Mouse (Mus musculus) Patski (cell line): ENCODE measurements around the gene Olfr1269. TPM values are rescaled to one million over a fixed set of nuclear protein-coding genes. Genes with fewer than 3 reads are reported as not detected.

Source experiments
- ATAC-seq: fragments of 100-300 bp; one replicate; pipeline ENCODE4 v1.8.0; 2021
- CTCF ChIA-PET: fragments of 350-600 bp; sonication (Branson Sonifier 250); formaldehyde crosslinking; loops from one replicate; lab custom pipeline; 2022; ENCODE audit warnings: inconsistent platforms; lab: Charles Lee
- POLR2A ChIA-PET: fragments of 350-600 bp; sonication (Branson Sonifier 250); formaldehyde crosslinking; loops from one replicate; lab custom pipeline; 2022; ENCODE audit warnings: antibody characterized with exemption, inconsistent platforms; lab: Charles Lee
- DNase-seq: peaks from one replicate; pipeline ENCODE4 v3.0.0-alpha.2; 2011; ENCODE audit warnings: low read depth, low spot score
- H3K27me3 ChIP-seq: fragments of 371-371 bp; one replicate; pipeline ENCODE4 v1.5.1; 2021
- CTCF ChIP-seq: fragments of 100-300 bp; IDR thresholded peaks from one replicate; pipeline ENCODE4 v1.5.1; 2021
- in situ Hi-C: fragments of 300-500 bp; cut with MboI; formaldehyde crosslinking; loops from 3 replicates; pipeline ENCODE4 v1.11.1; 2018; ENCODE audit warnings: low pct_unique_long_range_greater_than_20kb, mixed read lengths
- polyA plus RNA-seq: library from polyadenylated mRNA; unstranded; gene quantifications from one replicate; pipeline ENCODE4 v1.2.3, GENCODE M21; 2021

Gene Olfr1269
- not detected for polyA plus RNA-seq

- in situ Hi-C loops, result no loop called here
- POLR2A ChIA-PET, result no interaction called here
- DNase-seq, result no peak
- H3K27me3 ChIP-seq, result no peaks in the 10 kb centered on the region
- TF ChIP-seq CTCF, result no peak
- ATAC-seq, result no peak
- CTCF ChIA-PET, result interaction anchor here (1.1 kb wide), 1 partner anchor 9 kb away, joined by 3 read pairs; no protein-coding TSS in a partner anchor
Observed at GRCm38 (mm10) chr2:90121312-90121711, at the start of gene Olfr1269. Olfr1269 (minus strand) TSS chr2:90121412.

- POLR2A ChIA-PET, result no interaction called here
- TF ChIP-seq CTCF, result no peak
Observed at GRCm38 (mm10) chr2:90153916-90154315, 32.7 kb upstream of the Olfr1269 start.

GRCm38 (mm10) chr2:90152991-90153390, 31.8 kb upstream of the Olfr1269 start, which contains the start of gene Olfr1270:
Olfr1270 (minus strand) TSS chr2:90153091.
- in situ Hi-C loops, result no loop called here
- ChIA-PET POLR2A (no interaction called here), CTCF (interaction anchor here (0.8 kb wide), 1 partner anchor 9 kb away, joined by 4 read pairs; no protein-coding TSS in a partner anchor)
- ATAC-seq (no peak), DNase-seq (no peak)
- peaks cover 10% of the 10 kb centered on the region for H3K27me3 ChIP-seq
- no peak for TF ChIP-seq CTCF

More at GRCm38 (mm10) chr2:90153916-90154315, 32.7 kb upstream of the Olfr1269 start:
- no peak for DNase-seq
- in situ Hi-C loops, result no loop called here
- ATAC-seq, result no peak
- H3K27me3 ChIP-seq, result peaks cover 10% of the 10 kb centered on the region
- CTCF ChIA-PET, result no interaction called here

DNA sequence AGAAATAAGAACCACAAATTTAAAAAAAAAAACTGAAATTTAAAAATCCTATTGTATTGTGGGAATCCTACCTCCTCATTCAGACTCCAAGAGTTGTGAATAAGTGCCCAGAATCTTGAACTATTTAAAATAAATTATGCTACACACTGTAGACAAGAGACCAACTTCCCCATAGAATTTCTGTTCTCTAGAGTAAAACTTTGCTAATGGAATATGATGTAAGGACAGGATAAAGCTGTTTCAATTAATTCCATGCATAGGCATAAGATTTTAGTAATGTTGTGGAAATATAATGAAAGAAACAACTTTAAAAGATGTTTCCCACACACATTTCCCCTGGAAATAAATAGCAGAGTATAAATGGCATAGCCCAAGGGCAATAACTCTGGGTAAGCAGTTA, 21.0 kb upstream of the Olfr1269 start, which contains the start of gene Olfr32:
Gene Olfr32 (minus strand): TSS at position 101 of the 400 bp plus-strand sequence.
- DNase-seq, result no peak
- no peak for TF ChIP-seq CTCF
- ChIA-PET CTCF (no interaction called here), POLR2A (no interaction called here)
- peaks cover 7% of the 10 kb centered on the region for H3K27me3 ChIP-seq
- in situ Hi-C loops, result no loop called here
- ATAC-seq, result no peak

GRCm38 (mm10) chr2:90070065-90070464, 51.1 kb downstream of the Olfr1269 start:
- DNase-seq, result no peak
- TF ChIP-seq CTCF, result no peak
- ATAC-seq, result no peak
- POLR2A ChIA-PET, result no interaction called here
- no peaks in the 10 kb centered on the region for H3K27me3 ChIP-seq
- in situ Hi-C loops, result no loop called here
- CTCF ChIA-PET, result no interaction called here

Other genes starting within 250 kb of the Olfr1269 start
- gene Olfr1257, start 243.0 kb downstream of the Olfr1269 start, polyA plus RNA-seq, result not detected
- not detected for gene Olfr1258, start 194.1 kb downstream of the Olfr1269 start, polyA plus RNA-seq
- gene Olfr1259, start 172.7 kb downstream of the Olfr1269 start, polyA plus RNA-seq, result not detected
- 0.01 TPM for gene Olfr1260, start 147.1 kb downstream of the Olfr1269 start, polyA plus RNA-seq
- gene Olfr1261, start 130.2 kb downstream of the Olfr1269 start, polyA plus RNA-seq, result not detected
- not detected for gene Olfr1262, start 121.3 kb downstream of the Olfr1269 start, polyA plus RNA-seq
- gene Olfr1263, start 109.3 kb downstream of the Olfr1269 start, polyA plus RNA-seq, result not detected
- gene Olfr1264, start 95.8 kb downstream of the Olfr1269 start, polyA plus RNA-seq, result not detected
- 0.01 TPM for gene Olfr1265, start 86.1 kb downstream of the Olfr1269 start, polyA plus RNA-seq
- gene Olfr140, start 57.8 kb downstream of the Olfr1269 start, polyA plus RNA-seq, result not detected
- not detected for gene Olfr32, start 20.9 kb upstream of the Olfr1269 start, polyA plus RNA-seq
- gene Olfr1270, start 31.7 kb upstream of the Olfr1269 start, polyA plus RNA-seq, result not detected
- gene Olfr1506, start 103.1 kb upstream of the Olfr1269 start, polyA plus RNA-seq, result not detected
- gene Olfr142, start 136.2 kb upstream of the Olfr1269 start, polyA plus RNA-seq, result not detected
- gene Olfr1271, start 149.6 kb upstream of the Olfr1269 start, polyA plus RNA-seq, result not detected
- gene Olfr1272, start 171.4 kb upstream of the Olfr1269 start, polyA plus RNA-seq, result not detected
- 0.04 TPM for gene Gm13769, start 200.8 kb upstream of the Olfr1269 start, polyA plus RNA-seq